Mouse (Mus musculus): ENCODE data around the gene Erp44. TPM values are rescaled to one million over a fixed set of nuclear protein-coding genes. Genes with fewer than 3 reads are reported as not detected.

The Erp44 gene
- polyA plus RNA-seq, 1 experiment from 2014 or later = 73.4 TPM

- no peak overlapping the region for H3K4me2 ChIP-seq (replicated peaks)
- no peak for ATAC-seq (ENCODE audit: insufficient number of reproducible peaks, insufficient read depth, low FRiP score, low TSS enrichment)
- H3K9ac ChIP-seq = no peak overlapping the region
- H3K27ac ChIP-seq = no peak overlapping the region
- WGBS = 53% methylated on average over 3 of the region's 3 CpGs
- peaks cover 5% of the 10 kb centered on the region for H3K4me1 ChIP-seq
- no peaks in the 10 kb centered on the region for H3K27me3 ChIP-seq
- H3K36me3 ChIP-seq = no peaks in the 10 kb centered on the region
- H3K4me3 ChIP-seq = no peak overlapping the region
- no peaks in the 10 kb centered on the region for H3K9me3 ChIP-seq
Observed at GRCm38 (mm10) chr4:48275736-48276135, 3.6 kb downstream of the Erp44 start.

DNA sequence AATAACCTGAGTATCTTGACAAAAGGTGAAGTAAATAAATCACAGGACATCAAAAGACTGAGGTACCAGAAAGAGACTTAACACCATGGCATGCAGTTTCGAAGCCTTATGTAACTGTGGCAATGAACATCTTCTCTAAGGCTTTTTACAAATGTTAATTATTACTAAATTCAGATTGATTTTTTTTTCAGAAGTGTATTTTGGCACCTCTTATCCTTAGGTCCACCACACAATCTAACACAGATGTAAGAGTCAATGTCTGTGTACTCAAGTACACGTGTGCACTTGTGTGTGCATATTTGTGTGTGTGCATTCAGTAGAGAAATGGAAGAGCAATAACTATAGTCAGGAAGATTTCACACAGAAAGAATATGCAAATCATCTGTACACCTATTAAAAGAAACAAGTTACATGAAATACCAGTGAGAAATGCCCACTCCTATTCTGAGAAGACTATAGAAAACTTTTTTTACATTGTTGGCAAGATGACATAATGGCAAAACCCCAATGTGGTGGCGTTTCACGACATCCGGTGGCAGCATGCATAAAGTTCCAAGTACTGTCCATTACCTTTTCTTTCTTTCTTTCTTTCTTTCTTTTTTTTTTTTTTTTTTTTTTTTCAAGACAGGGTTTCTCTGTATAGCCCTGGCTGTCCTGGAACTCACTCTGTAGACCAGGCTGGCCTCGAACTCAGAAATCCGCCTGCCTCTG is 6.1 kb downstream of the Erp44 start:
- Histone ChIP-seq H3K36me3 (no peaks in the 10 kb centered on the region), H3K4me2 (replicated peaks) (no peak overlapping the region), H3K27ac (no peak overlapping the region), H3K9me3 (no peaks in the 10 kb centered on the region), H3K4me3 (no peak overlapping the region), H3K9ac (no peak overlapping the region), H3K4me1 (no peaks in the 10 kb centered on the region; the same call in 1 of the 2 replicates), H3K27me3 (no peaks in the 10 kb centered on the region)
- no peak for ATAC-seq (ENCODE audit: insufficient number of reproducible peaks, insufficient read depth, low FRiP score, low TSS enrichment)
- WGBS = 92% methylated on average over 7 of the region's 7 CpGs

- H3K27ac ChIP-seq = no peak overlapping the region
- H3K9ac ChIP-seq = no peak overlapping the region
- H3K4me1 ChIP-seq = no peaks in the 10 kb centered on the region
- H3K36me3 ChIP-seq = no peaks in the 10 kb centered on the region
- ATAC-seq (ENCODE audit: insufficient number of reproducible peaks, insufficient read depth, low FRiP score, low TSS enrichment) = no peak
- no peaks in the 10 kb centered on the region for H3K27me3 ChIP-seq
- H3K4me2 ChIP-seq (replicated peaks) = no peak overlapping the region
- no peaks in the 10 kb centered on the region for H3K9me3 ChIP-seq
- 56% methylated on average over 5 of the region's 5 CpGs for WGBS
- H3K4me3 ChIP-seq = no peak overlapping the region
Observed at GRCm38 (mm10) chr4:48271838-48272237, 7.5 kb downstream of the Erp44 start.

- no peaks in the 10 kb centered on the region for H3K27me3 ChIP-seq
- ATAC-seq (ENCODE audit: insufficient number of reproducible peaks, insufficient read depth, low FRiP score, low TSS enrichment) = no peak
- no peak overlapping the region for H3K4me3 ChIP-seq
- no peaks in the 10 kb centered on the region for H3K36me3 ChIP-seq
- no peak overlapping the region for H3K27ac ChIP-seq
- H3K4me2 ChIP-seq (replicated peaks) = no peak overlapping the region
- H3K9me3 ChIP-seq = no peaks in the 10 kb centered on the region
- no peak overlapping the region for H3K9ac ChIP-seq
- no peaks in the 10 kb centered on the region for H3K4me1 ChIP-seq
Observed at GRCm38 (mm10) chr4:48270532-48270931, 8.8 kb downstream of the Erp44 start.

- Histone ChIP-seq H3K4me1 (no peaks in the 10 kb centered on the region), H3K27me3 (no peaks in the 10 kb centered on the region), H3K36me3 (no peaks in the 10 kb centered on the region), H3K9me3 (no peaks in the 10 kb centered on the region), H3K27ac (no peak overlapping the region), H3K4me3 (no peak overlapping the region), H3K9ac (no peak overlapping the region), H3K4me2 (replicated peaks) (no peak overlapping the region)
- WGBS = 72% methylated on average over 1 of the region's 1 CpGs
- ATAC-seq (ENCODE audit: insufficient number of reproducible peaks, insufficient read depth, low FRiP score, low TSS enrichment) = no peak
Observed at GRCm38 (mm10) chr4:48268127-48268526, 11.2 kb downstream of the Erp44 start.

DNA sequence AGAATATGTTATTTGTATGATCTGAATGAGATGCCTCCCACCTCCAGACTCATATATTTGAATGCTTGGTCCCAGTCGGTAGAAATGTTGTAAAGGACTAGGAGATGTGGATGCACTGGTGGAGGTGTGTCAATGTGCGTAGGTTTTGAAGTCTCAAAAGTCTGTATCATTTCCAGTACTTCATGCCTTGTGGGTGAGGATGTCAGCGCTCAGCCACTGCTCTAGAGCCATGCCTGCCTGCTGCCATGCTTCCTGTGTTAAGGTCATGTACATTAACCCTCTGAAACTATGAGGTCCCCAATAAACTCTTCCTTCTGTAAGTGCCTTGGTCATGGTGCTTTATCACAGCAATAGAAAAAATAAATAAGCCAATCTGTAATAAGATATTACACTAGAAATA is 11.7 kb downstream of the Erp44 start:
- no peak for ATAC-seq (ENCODE audit: insufficient number of reproducible peaks, insufficient read depth, low FRiP score, low TSS enrichment)
- no peaks in the 10 kb centered on the region for H3K9me3 ChIP-seq
- no peaks in the 10 kb centered on the region for H3K4me1 ChIP-seq
- no peaks in the 10 kb centered on the region for H3K36me3 ChIP-seq
- H3K27me3 ChIP-seq = no peaks in the 10 kb centered on the region
- H3K4me2 ChIP-seq (replicated peaks) = no peak overlapping the region
- H3K27ac ChIP-seq = no peak overlapping the region
- H3K4me3 ChIP-seq = no peak overlapping the region
- no peak overlapping the region for H3K9ac ChIP-seq
- WGBS = 84% methylated on average over 3 of the region's 3 CpGs

DNA sequence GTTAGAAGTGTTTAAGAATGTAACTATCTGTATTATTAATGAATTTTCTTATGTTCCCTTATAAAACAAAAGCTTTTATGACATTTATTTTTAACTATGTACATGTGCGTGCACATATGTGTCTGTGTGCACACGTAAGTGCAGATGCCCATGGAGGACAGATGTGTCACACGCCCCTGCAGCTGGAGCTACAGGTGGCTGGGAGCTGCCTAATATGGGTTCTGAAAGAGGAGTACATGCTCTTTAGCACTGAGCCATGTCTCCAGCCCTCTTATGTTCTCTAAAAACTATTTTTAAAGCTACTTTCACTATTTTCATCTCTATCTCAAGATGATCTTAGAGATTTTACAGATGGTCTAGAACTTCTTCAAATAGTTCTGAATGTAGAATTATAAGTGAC is 21.3 kb downstream of the Erp44 start:
- WGBS = 93% methylated on average over 3 of the region's 3 CpGs
- Histone ChIP-seq H3K9me3 (no peaks in the 10 kb centered on the region), H3K36me3 (no peaks in the 10 kb centered on the region), H3K27ac (no peak overlapping the region), H3K4me3 (no peak overlapping the region), H3K9ac (no peak overlapping the region), H3K4me1 (no peaks in the 10 kb centered on the region), H3K4me2 (replicated peaks) (no peak overlapping the region), H3K27me3 (no peaks in the 10 kb centered on the region)
- ATAC-seq (ENCODE audit: insufficient number of reproducible peaks, insufficient read depth, low FRiP score, low TSS enrichment) = no peak

- H3K36me3 ChIP-seq = no peaks in the 10 kb centered on the region
- no peak for ATAC-seq (ENCODE audit: insufficient number of reproducible peaks, insufficient read depth, low FRiP score, low TSS enrichment)
Observed at GRCm38 (mm10) chr4:48253266-48253665, 26.1 kb downstream of the Erp44 start.

GRCm38 (mm10) chr4:48244280-48244679 is 35.1 kb downstream of the Erp44 start:
- no peak for ATAC-seq (ENCODE audit: insufficient number of reproducible peaks, insufficient read depth, low FRiP score, low TSS enrichment)
- 75% methylated on average over 2 of the region's 2 CpGs for WGBS
- no peaks in the 10 kb centered on the region for H3K36me3 ChIP-seq
- H3K4me2 ChIP-seq (replicated peaks) = no peak overlapping the region
- H3K4me1 ChIP-seq = no peaks in the 10 kb centered on the region
- no peaks in the 10 kb centered on the region for H3K27me3 ChIP-seq
- H3K4me3 ChIP-seq = no peak overlapping the region
- no peak overlapping the region for H3K9ac ChIP-seq
- H3K27ac ChIP-seq = no peak overlapping the region
- H3K9me3 ChIP-seq = no peaks in the 10 kb centered on the region

More at GRCm38 (mm10) chr4:48253266-48253665, 26.1 kb downstream of the Erp44 start:
- Histone ChIP-seq H3K4me2 (replicated peaks) (no peak overlapping the region), H3K27ac (no peak overlapping the region), H3K4me1 (no peaks in the 10 kb centered on the region), H3K4me3 (no peak overlapping the region), H3K27me3 (no peaks in the 10 kb centered on the region), H3K9me3 (no peaks in the 10 kb centered on the region), H3K9ac (no peak overlapping the region)

GRCm38 (mm10) chr4:48243737-48244136 is 35.6 kb downstream of the Erp44 start:
- ATAC-seq (ENCODE audit: insufficient number of reproducible peaks, insufficient read depth, low FRiP score, low TSS enrichment) = no peak
- 69% methylated on average over 1 of the region's 1 CpGs for WGBS
- no peak overlapping the region for H3K9ac ChIP-seq

GRCm38 (mm10) chr4:48242482-48242881 is 36.9 kb downstream of the Erp44 start:
- Histone ChIP-seq H3K4me3 (no peak overlapping the region), H3K27me3 (no peaks in the 10 kb centered on the region), H3K27ac (no peak overlapping the region), H3K9me3 (no peaks in the 10 kb centered on the region), H3K4me1 (no peaks in the 10 kb centered on the region), H3K9ac (no peak overlapping the region), H3K4me2 (replicated peaks) (no peak overlapping the region), H3K36me3 (no peaks in the 10 kb centered on the region)
- 86% methylated on average over 4 of the region's 4 CpGs for WGBS
- no peak for ATAC-seq (ENCODE audit: insufficient number of reproducible peaks, insufficient read depth, low FRiP score, low TSS enrichment)

More at GRCm38 (mm10) chr4:48243737-48244136, 35.6 kb downstream of the Erp44 start:
- Histone ChIP-seq H3K27me3 (no peaks in the 10 kb centered on the region), H3K4me3 (no peak overlapping the region), H3K36me3 (no peaks in the 10 kb centered on the region), H3K27ac (no peak overlapping the region), H3K4me1 (no peaks in the 10 kb centered on the region), H3K9me3 (no peaks in the 10 kb centered on the region), H3K4me2 (replicated peaks) (no peak overlapping the region)

DNA sequence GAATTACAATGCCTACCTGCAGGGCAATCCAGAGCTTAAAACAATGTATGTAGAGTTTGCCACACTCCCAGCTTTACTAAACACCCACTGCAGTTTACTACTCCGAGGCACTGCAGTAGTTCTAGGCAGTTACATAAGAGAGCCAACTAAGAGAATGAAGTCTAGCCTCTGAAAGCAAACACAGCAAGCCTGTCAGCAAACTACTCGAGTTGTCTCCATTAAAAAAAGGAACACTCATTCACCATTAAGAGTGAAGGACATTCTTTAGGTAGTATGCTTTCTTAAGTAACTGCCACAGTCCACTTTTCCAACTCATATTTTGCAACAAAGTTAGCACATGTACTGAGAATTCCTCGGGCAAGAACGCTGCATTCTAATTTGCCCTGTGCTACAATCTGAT is 40.3 kb downstream of the Erp44 start:
- no peak overlapping the region for H3K4me3 ChIP-seq
- H3K36me3 ChIP-seq = peaks cover 4% of the 10 kb centered on the region; the same call in 1 of the 2 replicates
- no peak overlapping the region for H3K4me2 ChIP-seq (replicated peaks)
- no peaks in the 10 kb centered on the region for H3K4me1 ChIP-seq
- no peak for ATAC-seq (ENCODE audit: insufficient number of reproducible peaks, insufficient read depth, low FRiP score, low TSS enrichment)
- no peak overlapping the region for H3K27ac ChIP-seq
- no peaks in the 10 kb centered on the region for H3K27me3 ChIP-seq
- no peaks in the 10 kb centered on the region for H3K9me3 ChIP-seq
- WGBS = 89% methylated on average over 4 of the region's 4 CpGs
- H3K9ac ChIP-seq = no peak overlapping the region
